Mouse (Mus musculus) embryonic facial prominence, embryonic 12.5 days (tissue): ENCODE measurements around the gene Gm7168. TPM values are rescaled to one million over a fixed set of nuclear protein-coding genes. Genes with fewer than 3 reads are reported as not detected.

Experiments used
- polyA plus RNA-seq: library from polyadenylated mRNA; unstranded; fragments of >200 nt; fragmentation: Nextera tagmentation; extraction: Ambion mirVana; gene quantifications from 2 replicates; pipeline ENCODE4 v1.2.1, GENCODE M21; 2016

The Gm7168 gene
- polyA plus RNA-seq, 1 experiment from 2014 or later = not detected

Other genes with a start within 250 kb of the Gm7168 start
- 87.3 and 89.7 TPM in 2 replicates for gene Afdn, start 187.8 kb upstream of the Gm7168 start, polyA plus RNA-seq
- 7.0 and 7.1 TPM in 2 replicates for gene Tcte2, start 186.5 kb upstream of the Gm7168 start, polyA plus RNA-seq
- not detected in 2 replicates for gene Gm7356, start 55.3 kb downstream of the Gm7168 start, polyA plus RNA-seq
- not detected in 2 replicates for gene Gm7358, start 111.2 kb downstream of the Gm7168 start, polyA plus RNA-seq